Mouse (Mus musculus) Muller cell, postnatal 12 days (primary cell): ENCODE measurements at regions not wholly inside any gene's neighbourhood (a gene's known extent, or its start where the extent isn't known, plus 50 kb on each side); places are given as distances from the start of the nearest gene placed in this dataset.

Experiments
- DNase-seq: peaks from one replicate; pipeline ENCODE4 v3.0.0-alpha.2; 2015; ENCODE audit errors: inconsistent ontology term

DNA sequence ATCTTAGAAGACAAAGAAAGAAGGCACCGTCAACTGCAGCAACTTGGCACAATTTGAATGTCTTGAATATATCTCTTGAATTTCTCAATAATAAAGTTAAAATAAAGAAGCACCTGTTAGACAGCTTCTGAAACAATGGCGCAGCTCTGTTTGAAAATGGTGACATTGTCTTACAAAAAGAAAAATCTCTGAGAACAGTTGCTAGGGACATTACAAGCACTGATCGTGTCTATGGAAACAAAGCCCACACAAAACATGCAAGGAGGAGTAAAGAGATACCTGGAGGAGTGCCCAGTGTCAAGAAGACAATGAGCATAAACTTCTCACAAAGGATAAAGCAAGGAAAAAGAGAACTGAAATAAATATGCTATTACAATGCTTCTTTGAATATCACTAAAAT, 841.2 kb upstream of the Adgrl3 start:
- no peak for DNase-seq

DNA sequence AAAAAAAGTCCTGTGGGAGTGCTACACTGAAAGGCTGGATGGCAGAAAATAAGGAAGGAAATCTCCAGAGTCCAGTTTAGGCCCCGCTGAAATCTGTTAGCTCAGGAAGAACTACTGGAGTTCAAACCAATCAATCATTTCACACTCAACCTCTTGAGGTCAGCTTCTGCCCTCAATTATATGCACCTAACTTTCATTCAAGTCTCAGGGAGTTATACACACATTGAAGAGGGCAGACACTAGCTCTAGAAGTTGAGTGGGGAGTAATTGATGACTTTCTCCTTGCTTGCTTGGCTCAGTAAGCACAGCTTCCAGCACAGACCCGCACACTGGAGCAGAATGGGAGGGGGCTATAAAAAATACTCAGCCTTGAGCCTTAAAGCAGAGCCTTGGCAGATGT, 839.7 kb upstream of the Adgrl3 start:
- DNase-seq: no peak

DNA sequence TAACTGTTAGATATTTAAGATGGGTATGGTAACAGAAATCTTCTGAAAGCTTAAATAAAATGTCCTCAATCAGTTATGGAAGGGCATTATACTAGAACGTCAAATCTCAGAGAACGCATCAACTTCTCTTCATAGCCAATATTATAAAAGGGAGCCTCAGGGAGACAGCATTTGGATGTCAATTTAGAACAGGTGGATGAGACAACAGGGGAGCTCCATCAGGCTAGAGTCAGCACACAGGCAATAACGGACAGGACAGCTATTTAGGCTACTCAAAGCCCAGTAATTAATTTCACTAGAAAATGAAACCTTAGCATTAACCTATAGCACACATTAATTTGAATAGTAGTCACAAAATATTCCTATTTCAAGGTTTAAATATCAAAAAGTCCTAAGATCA, 827.5 kb upstream of the Adgrl3 start:
- DNase-seq: no peak

GRCm38 (mm10) chr5:80199626-80200025, 820.3 kb upstream of the Adgrl3 start:
- no peak for DNase-seq

GRCm38 (mm10) chr5:80248530-80249122, 771.3 kb upstream of the Adgrl3 start:
- DNase-seq: no peak

DNA sequence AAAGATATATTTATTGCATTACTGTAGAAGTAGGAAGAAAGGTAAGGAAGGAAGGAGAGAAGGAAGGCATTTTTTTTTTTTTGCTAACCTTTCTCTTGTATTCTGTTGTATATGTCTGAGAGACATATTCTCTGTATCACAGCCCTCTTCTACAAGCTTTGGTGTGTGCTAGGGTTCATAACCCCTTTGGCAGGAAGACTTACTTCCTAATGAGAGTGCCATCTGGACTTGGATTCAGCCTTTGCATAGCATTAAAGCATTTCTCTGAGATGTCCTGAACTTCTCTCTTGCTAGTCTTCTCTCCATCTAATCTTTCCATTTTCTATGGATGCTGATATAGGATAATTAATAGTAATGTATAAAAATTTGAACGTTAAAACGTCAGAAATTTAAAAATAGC, 768.0 kb upstream of the Adgrl3 start:
- DNase-seq: no peak

DNA sequence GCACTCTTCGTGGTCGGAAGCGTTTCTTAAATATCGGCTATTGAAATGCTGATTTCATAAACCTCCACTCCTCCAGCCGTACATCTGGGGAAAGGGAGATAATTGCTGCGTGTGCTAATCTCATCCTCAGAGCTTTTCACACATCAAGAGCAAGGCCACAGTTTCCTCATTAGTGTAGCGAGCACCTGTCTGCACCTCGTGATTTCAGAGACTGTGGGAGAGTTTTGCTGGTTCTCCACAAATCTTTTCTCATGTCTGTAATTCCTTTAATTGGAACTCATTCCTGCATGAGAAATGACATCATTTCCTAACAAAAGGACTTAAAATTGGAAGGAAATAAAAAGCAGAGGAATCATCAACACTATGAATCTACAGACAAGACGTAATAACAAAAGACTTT, 764.9 kb upstream of the Adgrl3 start:
- peak; percentile 92 for DNase-seq

DNA sequence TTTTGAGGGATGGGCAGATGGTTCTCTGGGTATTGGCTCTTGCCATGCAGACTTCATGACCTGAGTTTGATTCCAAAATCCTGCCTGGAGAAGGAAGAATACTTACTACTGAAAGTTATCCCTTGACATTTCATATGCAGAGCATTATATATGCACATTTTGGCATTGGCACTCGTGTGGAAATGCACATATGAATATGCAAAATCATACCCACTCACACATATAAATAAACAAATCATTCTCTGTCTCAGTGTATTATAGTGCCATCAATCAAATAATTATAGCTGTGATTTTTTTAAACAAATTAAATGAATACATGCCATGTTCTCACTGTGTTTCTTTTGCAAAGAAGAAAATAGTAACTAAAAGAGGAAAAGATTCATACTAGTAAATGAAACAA, 745.3 kb upstream of the Adgrl3 start:
- no peak for DNase-seq

- DNase-seq: no peak
Observed at GRCm38 (mm10) chr5:80275232-80275866, 744.6 kb upstream of the Adgrl3 start.
